Mouse (Mus musculus): Measurements from ENCODE around the gene Atmin. TPM values are rescaled to one million over a fixed set of nuclear protein-coding genes. Genes with fewer than 3 reads are reported as not detected.

Atmin gene
- total RNA-seq, 2 experiments from 2014 or later = 11.1 to 14.3 TPM

DNA sequence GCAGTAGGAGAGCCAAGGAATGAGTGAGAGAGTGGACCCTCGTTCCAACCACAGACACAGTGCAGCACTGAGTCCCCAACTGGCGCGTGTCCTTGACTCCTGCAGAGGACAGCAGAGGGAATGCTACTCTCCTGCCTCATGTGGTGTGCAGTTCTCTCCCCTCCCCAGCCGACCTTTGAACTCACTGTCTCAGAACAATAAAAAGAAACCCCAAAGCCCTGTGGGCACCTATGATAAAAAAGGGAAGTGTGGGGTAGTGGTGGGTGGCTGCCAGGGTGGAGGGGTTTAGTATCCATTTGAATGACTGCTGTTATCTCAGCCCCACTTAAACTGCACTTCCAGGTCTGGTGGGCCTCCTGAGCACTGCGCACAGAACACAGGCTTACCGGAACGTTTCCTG, 4.4 kb downstream of the Atmin start:
- ATAC-seq (replicated peaks; ENCODE audit: poor library complexity) = no peak

DNA sequence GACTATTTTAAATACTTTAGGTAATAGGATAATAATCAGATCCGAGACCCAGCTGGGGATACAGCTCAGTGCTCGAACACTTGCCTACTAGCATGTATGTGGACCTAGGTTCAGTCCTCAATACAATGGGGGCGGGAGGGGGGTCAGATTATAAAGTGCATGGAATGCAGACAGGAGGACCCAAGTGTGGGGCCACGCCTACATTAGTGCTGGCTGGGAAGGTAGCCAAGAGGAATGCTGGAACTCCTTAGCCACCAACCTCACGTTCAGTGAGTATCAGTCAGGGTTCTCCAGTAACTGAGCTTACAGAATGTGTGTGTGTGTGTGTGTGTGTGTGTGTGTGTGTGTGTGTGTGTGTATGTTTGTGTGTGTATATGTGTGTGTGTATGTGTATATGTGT, 8.2 kb downstream of the Atmin start:
- 0 out of 2 replicates have a peak, but pooled peaks have one; percentile 21 for ATAC-seq (replicated peaks; ENCODE audit: poor library complexity)

DNA sequence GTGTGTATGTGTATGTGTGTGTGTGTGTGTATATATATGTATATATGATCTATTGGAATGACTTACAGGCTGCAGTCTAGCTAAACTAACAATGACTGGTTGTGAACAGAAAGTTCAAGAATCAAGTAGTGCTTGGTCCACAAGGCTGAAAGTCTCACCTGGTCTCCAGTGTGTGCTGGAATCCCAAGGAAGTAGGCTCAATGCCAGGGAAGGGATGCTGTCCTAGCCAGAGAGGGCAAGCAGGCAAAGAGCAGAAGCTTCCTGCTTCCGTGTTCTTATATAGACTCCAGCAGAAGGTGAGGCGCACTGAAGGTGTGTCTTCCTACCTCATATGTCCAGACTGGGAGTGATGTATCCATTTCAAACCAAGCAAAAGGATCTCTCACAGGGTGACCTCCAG, 8.6 kb downstream of the Atmin start:
- no peak for ATAC-seq (replicated peaks; ENCODE audit: poor library complexity)

DNA sequence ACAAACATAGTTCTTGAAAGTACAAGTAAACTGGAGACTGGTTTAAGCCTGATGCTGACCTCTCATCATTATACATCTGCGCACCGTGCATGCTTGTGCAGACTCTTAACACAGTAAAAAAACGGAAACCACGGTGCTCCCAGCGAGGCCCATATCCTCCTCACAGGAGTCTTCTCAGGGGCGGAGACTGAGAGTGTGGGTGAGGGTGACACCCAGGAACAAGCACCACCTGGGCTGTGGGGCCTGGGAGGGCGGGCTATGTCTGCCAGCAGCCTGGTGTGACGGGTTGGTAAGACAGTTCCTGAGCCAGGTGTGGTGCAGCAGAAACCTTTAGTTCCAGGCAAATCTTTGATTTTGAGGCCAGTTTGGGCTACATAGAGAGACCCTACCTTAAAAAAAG, 9.2 kb downstream of the Atmin start:
- no peak for ATAC-seq (replicated peaks; ENCODE audit: poor library complexity)

DNA sequence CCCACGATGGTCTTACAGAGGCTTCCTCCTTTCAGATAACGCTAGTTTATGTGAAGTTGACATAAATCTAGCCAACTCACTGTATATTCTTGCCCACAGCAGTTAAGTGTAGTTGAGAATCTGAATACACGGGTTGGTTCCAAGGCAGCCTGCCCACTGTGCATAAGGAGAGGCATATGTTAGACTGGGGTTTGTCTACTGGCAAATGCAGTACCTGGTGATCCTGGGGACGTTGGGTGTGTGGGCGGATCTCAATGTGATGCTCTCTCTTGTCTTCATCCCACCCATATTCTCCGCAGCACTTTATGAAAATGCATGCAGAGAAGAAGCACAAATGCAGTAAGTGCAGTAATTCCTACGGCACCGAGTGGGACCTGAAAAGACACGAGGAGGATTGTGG, 11.2 kb downstream of the Atmin start:
- no peak for ATAC-seq (replicated peaks; ENCODE audit: poor library complexity)

DNA sequence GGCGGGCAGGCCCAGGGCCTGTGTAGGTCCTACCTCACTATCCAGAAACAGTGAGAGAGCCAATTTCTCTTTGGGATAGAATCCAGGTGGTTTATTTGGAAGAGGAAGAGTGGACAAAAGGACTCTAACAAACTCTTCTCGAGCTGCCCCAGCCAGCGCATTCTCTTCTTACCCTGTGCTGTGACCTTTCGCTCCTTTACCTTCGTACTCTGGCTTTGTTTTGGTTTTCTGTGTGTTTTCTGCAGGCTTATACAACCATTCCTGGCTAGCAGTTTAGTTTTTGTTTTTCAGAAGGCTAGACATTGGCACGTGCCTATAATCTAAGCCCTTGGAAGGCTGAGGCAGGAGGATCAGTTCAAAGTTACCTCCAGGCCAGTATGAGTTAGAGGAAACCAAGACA, 26.3 kb downstream of the Atmin start:
- no peak for ATAC-seq (replicated peaks; ENCODE audit: poor library complexity)

DNA sequence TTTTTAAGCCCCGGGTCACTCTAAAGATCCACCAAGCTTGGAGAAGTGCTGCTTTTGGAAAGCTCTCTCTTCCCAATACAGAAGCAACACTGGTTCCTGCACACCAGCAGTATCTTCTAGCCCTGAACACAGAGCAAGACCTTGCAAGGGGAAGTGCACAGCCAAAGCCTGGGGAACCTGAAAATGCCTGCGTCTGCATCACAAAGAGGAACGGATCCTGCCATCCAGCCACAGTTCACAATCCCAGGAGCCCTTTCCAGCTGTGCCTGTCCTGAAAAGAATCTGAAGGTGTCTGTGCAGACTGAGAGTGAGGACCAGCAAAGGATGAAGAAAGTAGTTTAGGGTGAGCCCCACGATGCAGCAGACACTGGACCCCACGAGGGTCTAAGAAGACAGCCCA, 31.9 kb downstream of the Atmin start:
- ATAC-seq (replicated peaks; ENCODE audit: poor library complexity) = no peak

DNA sequence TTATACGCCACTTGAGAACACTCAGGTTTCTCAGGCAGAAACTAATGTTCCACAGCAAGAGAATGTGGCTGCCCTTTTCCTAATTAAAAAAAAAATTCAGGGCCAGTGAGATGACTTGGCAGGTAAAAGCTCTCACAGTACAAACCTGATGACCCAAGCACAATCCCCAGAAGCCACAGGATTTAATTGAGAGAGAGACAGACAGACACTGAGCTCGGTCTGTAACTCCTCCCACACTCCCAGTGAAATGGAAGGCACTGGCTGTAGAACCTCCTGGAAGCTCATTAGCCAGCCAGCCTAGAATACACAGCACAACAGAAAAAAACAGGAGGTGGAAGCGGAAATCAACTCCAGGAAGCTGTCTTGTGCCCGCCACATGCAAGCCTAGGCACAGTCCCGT, 32.4 kb downstream of the Atmin start:
- ATAC-seq (replicated peaks; ENCODE audit: poor library complexity) = no peak

DNA sequence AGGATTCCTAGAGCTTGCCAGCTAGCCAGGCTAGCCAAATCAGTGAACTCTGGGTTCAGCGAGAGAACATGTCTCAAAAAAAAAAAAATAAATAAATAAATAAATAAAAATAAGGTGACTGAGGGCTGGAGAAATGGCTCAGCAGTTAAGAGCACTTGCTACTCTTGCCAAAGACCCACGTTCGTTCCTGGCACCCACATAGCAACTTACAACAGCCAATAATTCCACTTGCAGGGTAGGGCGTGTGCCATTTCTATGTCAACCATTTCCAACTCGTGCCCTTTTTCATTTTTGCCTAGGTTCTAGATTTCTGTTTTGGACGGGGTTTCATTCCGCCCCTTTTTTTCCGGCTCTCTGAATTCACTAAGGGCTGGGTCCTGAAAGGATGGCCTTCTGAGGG, 34.9 kb downstream of the Atmin start:
- ATAC-seq (replicated peaks; ENCODE audit: poor library complexity) = no peak; the same call in 1 of the 2 replicates

DNA sequence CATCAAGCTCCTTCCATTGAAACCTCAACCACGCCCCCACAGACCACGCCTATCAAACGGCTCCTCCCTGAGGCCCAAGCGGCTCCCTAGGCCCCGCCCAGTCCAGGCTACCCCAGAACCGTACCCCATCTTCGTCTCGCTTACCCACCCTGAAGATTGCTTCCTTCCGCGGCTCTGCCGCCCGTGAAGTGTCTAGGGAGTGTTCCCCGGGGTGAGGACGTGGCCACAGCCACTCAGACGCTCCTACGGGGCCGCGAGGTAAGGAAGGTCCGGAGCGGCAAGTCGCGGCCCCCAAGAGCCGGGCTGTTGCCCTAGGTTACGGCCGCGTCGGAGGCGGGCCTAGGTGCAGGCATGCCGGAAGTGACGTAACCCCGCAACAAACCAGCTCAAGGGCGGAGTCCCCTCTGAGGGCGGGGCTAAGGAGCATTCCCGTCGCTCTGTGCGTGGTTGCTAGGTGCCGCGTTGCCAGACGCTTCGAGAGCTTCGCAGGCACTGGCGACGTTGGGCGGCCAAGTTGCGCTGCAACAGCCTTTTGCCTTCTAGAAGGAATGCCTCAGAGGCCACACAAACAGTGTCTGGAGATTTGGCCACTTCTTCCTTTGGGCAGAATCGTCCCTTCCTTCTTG, 35.6 kb downstream of the Atmin start, which contains the start of gene 1700030J22Rik:
TSS of gene 1700030J22Rik (minus strand) at position 329 of the 626 bp plus-strand sequence.
- ATAC-seq (replicated peaks; ENCODE audit: poor library complexity) = peak; percentile 89

DNA sequence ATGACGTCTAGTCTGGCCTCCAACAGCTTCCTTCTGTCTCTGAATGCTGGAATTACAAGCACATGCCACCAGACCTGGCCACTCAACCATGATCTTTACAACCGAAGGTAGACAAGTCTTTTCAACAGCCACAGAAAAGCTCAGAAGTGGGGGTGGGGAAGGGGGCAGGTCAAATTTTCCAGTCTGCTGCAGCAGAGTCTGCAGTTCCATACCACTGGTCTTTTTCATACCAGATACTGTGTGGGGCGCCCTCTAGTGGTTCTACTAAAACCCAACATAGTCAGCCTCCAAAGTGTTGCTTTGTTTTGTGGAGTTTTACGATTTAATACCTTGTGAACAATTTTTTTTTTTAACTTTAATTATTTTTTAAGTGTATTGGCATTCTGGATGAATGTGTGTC, 36.9 kb downstream of the Atmin start:
- ATAC-seq (replicated peaks; ENCODE audit: poor library complexity) = peak; percentile 58

DNA sequence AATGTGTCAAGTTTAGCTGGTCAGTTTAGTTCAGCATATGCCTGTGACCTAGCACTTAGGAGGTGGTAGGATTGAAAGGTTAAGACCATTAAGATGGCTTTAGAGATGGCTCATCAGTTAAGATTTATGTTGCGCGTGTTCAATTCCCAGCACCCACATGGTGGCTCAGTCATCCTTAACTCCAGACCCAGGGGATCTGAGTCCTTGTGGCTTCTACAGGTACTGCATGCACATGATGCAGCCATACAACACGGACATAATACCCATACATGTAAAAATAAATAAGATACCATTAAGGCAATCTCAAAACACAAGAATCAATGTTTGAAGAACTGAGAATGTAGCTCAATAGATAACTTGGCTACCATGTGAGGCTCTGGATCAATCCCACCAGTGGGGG, 46.6 kb downstream of the Atmin start:
- no peak for ATAC-seq (replicated peaks; ENCODE audit: poor library complexity)

DNA sequence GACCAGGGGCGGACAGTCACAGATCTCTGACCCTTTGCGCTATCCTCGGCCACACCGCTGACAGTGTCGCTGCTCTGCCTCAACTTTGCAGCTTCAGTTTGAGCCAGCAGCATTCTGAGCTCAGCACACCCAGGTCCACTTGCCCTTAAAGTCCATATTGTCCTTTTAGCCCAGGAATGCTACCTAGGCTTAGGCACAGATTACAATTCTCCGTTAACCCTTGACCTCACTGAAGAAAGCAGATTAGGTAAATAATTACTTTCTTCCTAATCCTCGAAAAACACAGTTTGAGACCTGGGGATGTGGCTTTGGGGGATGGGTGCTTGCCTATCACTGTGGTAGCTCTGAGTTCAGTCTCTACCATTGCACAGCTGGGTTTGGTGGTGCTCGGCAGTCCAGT, 48.0 kb downstream of the Atmin start:
- ATAC-seq (replicated peaks; ENCODE audit: poor library complexity) = no peak

DNA sequence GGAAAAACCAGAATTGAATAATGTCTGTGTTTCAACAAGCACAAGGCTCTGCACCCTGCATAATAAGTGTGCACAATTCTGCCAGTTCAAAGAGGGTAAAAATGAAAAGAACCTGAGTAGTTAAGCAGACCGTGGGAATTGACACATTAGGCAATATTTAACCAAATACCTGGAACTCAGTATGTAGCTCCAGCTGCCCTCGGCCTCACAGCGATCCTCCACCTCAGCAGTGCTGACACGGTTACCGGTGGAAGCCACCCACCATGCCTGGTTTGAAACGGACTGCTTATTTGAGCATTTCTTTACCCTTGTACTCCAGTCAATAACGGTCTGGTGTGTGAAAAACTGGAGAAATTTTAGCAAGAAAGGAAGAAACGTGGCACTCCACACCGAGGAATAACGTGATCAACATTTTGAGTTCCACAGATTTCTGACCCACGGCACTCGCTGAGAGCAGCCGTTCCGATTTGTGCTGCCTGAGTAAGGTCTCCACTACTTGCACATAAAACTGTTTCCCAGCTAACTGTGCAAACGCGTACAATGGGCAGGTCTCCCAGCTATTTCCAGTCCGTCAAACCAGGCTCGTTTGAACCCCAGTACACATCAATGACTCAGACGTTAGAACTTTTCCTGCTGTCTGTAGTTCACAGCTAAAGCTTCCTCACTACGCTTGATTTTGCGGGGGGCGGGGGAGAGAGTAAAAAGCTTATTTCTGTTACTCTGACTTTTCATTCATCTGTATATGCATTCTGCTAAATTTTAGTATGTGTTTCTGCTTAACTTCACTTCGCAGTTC, 49.2 kb downstream of the Atmin start:
- ATAC-seq (replicated peaks; ENCODE audit: poor library complexity) = peak; percentile 11; the same call in 1 of the 2 replicates

DNA sequence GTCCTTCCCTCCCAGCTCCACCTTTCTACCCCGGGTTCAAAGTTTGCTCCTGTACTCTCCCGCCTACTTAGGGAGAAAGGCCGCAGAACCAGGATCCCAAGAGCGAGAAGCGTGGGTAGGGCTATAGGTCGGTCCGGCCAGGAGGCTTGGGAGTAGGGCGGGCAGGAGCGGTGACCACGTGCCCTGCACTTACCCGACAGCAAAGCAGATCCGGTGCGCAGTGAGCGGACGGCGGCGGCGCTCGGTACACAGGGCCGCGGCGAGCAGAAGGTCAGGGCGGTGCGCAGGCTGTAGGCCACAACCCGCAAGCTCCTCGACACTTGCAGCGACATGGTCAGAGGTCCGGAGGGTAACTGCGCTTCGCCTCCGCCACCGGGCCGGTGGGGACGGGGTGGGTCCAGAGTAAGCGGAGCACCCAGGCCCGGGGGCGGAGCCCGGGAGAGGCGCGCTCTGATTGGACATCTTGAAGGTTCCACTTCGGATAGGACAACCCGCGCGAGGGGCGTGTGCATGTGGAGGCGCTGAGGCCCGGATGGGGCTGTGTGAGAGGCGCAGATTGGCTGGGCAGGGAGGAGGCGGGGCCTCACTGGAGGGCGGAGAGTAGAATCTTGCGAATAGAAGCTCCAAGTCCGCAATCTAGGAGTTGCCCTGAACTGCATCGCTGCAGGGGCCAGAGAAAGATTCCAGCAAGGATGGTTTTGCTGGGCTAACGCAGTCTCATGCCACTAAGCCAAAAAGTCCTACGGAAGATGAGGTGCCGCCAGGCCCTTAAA, 50.1 kb downstream of the Atmin start, which contains the start of gene Gcsh:
TSS of gene Gcsh (minus strand) at position 443 of the 773 bp plus-strand sequence.
- ATAC-seq (replicated peaks; ENCODE audit: poor library complexity) = peak; percentile 96

DNA sequence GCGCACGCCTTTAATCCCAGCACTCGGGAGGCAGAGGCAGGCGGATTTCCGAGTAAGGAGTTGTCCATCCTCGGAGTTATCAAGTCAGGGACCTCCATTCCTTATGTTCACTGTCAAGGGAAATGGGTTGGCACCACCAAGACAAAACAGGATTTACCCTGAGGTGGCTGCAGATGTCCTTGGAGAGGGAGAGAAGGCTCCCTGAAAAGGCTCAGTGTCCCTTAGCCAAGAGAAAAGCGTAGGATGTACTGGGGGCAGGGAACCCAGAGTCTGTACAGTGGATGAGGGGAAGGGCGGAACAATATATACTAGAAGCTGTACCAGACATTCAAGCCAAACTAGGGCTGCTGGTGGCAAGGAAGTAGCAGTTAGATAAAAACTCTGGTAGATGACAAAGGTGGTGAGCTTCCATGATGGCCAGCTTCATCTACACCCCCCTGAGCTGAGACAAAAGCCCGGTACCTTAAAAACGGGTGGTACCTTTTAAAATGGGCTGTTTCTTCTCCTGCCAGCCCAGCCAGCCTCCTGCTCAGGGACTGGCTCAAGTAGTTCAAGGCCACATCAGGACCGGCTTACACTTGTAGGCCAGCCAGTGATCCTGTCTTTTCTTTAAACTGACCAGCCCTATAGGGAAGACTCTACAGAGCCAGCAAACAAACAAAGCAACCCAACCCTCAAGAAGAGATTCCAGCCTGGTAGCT, 51.0 kb downstream of the Atmin start:
- ATAC-seq (replicated peaks; ENCODE audit: poor library complexity) = no peak

Other genes with a start within 250 kb of the Atmin start
- 2.0 and 4.1 TPM in 2 replicates for gene Cdyl2, start 210.4 kb upstream of the Atmin start, total RNA-seq (2015)
- 5.8 and 5.9 TPM in 2 replicates for gene Cdyl2, start 210.4 kb upstream of the Atmin start, total RNA-seq (2017)
- 34.4 and 41.4 TPM in 2 replicates for gene Cmc2, start 21.9 kb upstream of the Atmin start, total RNA-seq (2015)
- 70.7 and 79.0 TPM in 2 replicates for gene Cmc2, start 21.9 kb upstream of the Atmin start, total RNA-seq (2017)
- gene Cenpn, start 21.7 kb upstream of the Atmin start, total RNA-seq (2015) = 47.2 and 48.4 TPM in 2 replicates
- gene Cenpn, start 21.7 kb upstream of the Atmin start, total RNA-seq (2017) = 32.0 and 32.2 TPM in 2 replicates
- gene 1700030J22Rik, start 35.6 kb downstream of the Atmin start, total RNA-seq (2015) = not detected in 2 replicates
- 0.24 TPM in 1 of 2 replicates, not detected in the other for gene 1700030J22Rik, start 35.6 kb downstream of the Atmin start, total RNA-seq (2017)
- gene Gcsh, start 50.1 kb downstream of the Atmin start, total RNA-seq (2015) = 52.1 and 59.5 TPM in 2 replicates
- 64.6 and 71.7 TPM in 2 replicates for gene Gcsh, start 50.1 kb downstream of the Atmin start, total RNA-seq (2017)
- 0.07 and 0.39 TPM in 2 replicates for gene Pkd1l2, start 139.1 kb downstream of the Atmin start, total RNA-seq (2015)
- gene Pkd1l2, start 139.1 kb downstream of the Atmin start, total RNA-seq (2017) = 0.17 TPM in 2 replicates
- 0.61 and 0.62 TPM in 2 replicates for gene Bco1, start 152.5 kb downstream of the Atmin start, total RNA-seq (2015)
- gene Bco1, start 152.5 kb downstream of the Atmin start, total RNA-seq (2017) = 0.54 and 0.95 TPM in 2 replicates
- gene Gan, start 214.7 kb downstream of the Atmin start, total RNA-seq (2015) = 4.2 and 4.7 TPM in 2 replicates
- 3.3 and 3.9 TPM in 2 replicates for gene Gan, start 214.7 kb downstream of the Atmin start, total RNA-seq (2017)